Mouse (Mus musculus) mesoderm, embryonic 11.5 days (tissue): ENCODE data around the gene Myo10.
"Not testable (repeated sequence)": the region's sequence is repeated elsewhere in the genome, so short reads cannot be mapped to it uniquely, and the experiment has no call there.

ENCODE experiments used
- DNase-seq: peaks from one replicate; pipeline ENCODE4 v3.0.0-alpha.2; 2012; ENCODE audit warnings: low read depth, low spot score

Myo10 gene

GRCm38 (mm10) chr15:25690746-25691105 is 68.4 kb downstream of the Myo10 start:
- DNase-seq, result no peak

DNA sequence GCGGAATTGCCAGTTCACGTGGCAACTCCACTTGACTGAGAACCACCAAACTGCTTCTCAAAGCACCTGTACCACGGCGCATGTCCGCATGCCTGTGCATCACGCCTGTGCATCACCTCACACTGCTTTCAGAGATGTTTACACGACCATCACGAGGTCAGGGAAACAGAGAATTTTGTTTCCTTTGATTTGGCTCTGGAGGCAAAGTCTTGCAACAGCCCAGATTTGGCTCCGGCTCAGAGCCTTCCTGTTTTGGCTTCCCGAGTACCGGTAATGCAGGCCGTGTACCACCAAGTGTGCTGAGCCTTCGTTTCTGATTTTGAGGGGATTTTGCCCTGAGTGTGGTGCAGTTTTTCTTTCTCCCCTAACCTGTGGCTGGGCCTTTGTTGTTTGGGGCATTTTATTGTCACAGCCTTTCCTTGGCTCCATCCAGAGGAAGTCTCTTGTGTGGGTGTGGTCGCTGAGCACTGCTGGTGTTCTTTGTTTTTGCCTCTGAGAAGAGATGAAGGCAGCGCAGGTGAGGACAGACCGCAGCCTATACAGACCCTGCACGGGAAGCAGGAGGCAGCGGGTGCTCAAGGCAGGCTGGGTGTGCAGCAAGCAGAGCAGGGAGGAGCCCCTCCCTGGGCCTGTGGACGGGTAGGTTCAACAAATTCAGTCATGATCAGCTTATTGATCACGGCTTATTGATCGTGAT is 70.1 kb downstream of the Myo10 start:
- no peak for DNase-seq

DNA sequence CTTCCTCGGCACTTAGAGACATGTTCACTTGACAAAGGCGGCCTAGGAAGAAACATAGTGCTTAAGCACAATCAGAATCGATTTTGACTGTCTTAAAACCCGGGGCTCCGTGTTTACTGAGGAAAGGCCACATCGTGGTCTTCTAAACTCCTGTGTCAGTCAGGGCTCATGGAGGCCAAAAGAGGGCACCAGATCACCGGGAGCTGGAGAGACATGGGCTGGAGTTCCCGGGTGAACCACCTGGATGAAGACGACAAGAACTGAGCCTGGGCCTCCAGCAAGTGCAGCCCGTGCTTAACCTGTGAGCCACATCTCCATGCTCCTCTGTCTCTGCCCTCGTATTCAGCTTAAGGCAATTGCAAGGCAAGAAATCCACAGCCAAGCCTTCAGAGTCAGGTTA is 71.4 kb downstream of the Myo10 start:
- no peak for DNase-seq

DNA sequence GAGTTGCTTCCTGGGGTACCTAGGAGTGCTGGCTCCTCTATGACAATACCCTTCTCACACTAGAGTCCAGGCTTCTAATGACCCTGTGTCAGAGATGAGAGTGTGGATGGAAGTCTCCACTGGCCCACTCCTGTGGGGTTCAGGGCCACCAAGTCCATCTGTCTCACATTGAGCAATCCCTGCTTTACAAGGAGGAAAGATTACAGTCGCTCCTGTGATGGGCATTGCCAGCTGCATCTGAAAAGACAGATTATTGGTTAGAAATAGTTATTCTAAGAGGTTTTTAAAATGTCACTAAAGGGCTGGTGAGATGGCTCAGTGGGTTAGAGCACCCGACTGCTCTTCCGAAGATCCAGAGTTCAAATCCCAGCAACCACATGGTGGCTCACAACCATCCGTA is 72.4 kb downstream of the Myo10 start:
- no peak for DNase-seq

DNA sequence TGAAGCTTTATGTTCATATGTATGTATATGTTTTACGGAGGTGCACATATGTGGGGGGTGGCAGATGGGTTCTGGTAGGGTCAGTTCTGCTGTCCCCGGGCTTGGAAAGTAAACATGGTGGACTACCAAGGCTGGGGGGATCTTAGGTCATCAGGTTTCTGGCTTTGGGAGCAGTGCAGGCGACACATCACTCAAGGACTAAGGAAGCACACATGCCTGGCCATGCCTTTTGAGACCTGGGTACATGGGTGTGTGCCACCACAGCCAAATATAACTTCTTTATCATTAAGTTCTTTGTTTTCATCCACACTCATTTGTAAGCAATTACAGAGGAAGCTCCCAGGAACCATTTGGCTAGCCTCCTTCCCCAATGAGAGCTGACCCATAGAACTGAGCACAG is 72.9 kb downstream of the Myo10 start:
- DNase-seq, result no peak

DNA sequence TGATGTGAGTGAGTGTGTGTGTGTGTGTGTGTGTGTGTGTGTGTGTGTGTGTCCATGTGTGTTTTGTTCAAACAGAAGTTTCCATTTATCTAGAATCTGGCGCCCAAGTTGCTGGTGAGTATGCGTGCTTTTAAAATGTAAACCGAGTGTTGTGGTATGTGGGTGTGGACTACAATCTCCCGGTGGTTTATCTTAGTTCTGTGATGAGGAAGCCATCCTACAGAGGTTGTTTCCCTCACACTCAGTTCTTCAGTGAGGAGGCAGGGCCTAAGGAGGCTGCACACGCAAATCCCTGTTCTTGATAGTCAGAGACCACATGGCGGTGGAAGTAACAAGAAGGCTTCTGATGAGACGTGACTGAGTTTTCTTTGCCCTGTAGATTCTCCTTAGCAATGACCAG is 73.6 kb downstream of the Myo10 start:
- DNase-seq, result no peak

GRCm38 (mm10) chr15:25696660-25697059 is 74.3 kb downstream of the Myo10 start:
- no peak for DNase-seq

DNA sequence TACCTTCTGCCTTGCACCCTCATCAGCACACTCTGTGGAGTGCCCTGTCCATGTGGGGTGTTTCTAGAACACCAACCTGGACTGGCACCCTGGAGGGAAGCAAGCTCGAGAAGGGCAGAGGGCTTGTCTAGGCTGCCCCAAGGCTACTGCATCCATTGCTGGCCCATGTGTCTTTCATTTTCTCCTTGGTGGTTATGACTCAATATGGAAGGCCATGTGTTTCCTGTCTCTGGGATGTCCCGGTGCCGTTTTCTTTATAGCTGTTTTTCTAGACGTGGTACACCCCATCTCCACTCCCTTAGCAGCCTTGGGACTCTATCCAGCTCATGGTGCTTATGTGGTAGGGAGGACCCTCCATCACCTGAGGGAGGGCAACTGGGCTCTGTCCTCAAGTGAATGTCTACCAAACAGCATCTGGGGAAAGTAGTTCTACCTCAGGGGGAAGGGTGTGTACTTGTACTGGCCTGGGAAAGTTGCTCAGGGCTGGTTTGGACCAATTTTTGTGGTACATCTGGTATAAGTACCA is 76.8 kb downstream of the Myo10 start:
- no peak for DNase-seq

DNA sequence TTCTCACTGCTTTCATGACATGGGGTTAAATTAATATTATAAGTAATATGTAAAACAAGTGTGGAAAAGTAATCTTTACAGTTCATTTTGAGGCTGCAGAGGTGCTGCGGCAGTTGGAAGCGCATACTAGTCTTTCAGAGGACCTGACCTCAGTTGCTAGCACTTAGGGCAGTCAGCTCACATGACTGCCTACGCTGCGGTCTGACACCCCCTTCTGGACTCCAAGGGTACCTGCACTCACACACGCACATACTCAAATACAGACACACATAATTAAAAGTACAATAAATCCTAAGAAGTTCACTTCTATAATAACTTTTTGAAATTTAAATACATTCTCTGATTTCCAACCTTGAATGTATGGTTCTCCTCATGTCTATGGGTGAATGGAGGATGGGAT is 80.3 kb downstream of the Myo10 start:
- DNase-seq, result no peak

GRCm38 (mm10) chr15:25704809-25705585 is 82.7 kb downstream of the Myo10 start:
- DNase-seq, result no peak

- no peak for DNase-seq
Observed at GRCm38 (mm10) chr15:25706874-25707554, 84.7 kb downstream of the Myo10 start.

DNA sequence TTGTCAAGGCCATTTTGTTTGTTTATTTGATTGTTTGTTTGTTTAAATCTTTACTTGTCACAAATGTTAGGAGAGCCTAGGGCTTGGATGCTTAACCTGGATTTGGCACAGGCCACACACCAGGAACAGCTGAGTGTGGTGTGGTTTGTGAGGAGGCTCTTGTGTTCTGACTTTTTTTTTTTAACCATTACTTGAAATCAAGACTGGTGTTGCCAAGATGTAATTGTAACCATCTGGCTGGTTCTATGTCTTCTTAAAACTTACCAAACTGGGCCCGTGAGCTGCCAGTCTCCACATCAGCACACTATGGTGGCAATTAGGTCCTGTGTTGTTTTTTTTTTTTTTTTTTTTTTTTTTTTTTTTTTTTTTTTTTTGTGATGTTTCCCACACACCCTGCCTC is 85.6 kb downstream of the Myo10 start:
- DNase-seq, result no peak

DNA sequence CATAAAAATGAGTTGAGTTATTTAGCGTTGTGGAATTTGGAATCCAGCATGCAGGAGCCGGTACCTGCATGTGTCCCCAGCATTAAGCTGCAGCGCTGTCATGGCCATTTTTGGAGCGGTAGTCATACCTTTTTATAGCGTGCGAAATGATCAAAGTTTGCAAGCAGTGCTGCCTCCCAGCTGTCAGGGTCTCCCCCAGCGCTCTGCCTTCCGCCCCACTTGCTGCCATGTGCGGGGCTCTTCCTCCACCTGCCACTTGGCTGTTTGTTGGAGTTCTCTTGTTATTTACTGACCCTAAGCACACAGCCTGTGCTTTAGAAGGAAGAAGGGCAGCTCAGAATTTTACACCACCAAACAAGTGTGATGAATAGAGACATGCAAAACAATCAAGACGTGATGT is 88.6 kb downstream of the Myo10 start:
- no peak for DNase-seq

- no peak for DNase-seq
Observed at GRCm38 (mm10) chr15:25712877-25713276, 90.6 kb downstream of the Myo10 start.

- DNase-seq, result no peak
Observed at GRCm38 (mm10) chr15:25713587-25714361, 91.4 kb downstream of the Myo10 start.

DNA sequence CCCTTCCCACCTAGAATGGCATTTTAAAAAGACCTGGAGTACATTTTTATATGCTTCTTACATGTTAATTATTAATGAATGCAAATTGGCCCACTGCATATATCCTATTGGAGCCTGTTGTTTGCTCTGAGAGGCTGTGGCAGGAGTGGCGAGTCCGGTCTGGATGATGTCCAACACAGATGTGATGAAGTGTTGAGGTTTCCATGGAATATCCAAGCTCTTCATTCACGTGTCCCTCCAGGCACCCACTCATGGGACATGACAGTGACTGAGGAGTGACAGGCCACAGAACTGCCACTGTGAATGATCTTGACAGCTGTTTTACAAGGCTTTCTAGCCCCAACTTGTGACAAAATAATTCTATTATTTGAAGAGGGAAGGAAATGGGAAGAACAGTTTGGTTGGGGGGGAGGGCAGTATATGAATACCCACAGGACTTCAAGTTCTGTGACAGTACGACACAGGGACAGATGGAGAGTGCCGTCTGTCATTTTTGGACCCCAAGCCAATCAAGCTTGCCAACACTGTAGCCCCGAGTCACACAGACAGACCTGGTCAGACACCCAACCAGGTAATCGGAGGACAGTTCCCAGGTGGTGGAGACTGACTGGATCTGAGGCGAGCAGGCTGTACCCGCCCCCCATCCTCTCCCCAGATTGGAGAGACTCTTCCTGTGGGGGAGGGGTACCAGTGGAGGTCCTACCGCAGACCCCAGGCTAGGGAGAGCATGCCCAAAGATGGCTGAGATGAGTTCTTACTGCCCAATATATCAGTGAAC is 93.1 kb downstream of the Myo10 start:
- DNase-seq, result no peak

GRCm38 (mm10) chr15:25715996-25716395 is 93.7 kb downstream of the Myo10 start:
- DNase-seq, result no peak

DNA sequence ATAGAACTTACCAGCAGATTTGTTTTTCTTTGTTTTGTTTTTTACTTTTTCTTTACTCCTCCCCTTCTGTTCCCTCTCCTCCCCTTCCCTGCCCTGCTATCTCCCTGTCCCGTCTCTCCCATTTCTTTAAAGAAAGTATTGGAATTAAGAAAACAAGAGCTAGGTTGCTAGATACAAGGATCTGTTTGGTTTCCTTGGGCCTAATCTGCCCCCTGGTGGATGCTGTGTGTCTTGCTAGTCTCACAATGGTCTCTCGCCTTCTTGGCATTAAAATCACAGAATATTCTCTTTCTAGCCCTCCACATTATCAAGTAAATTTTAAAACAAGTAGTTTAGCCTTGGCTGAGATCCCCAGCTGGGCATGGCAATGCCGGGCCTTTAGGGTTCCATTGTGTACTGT is 94.7 kb downstream of the Myo10 start:
- DNase-seq, result peak; percentile 85

- DNase-seq, result not testable (repeated sequence)
Observed at GRCm38 (mm10) chr15:25718104-25718503, 95.8 kb downstream of the Myo10 start.

- DNase-seq, result no peak
Observed at GRCm38 (mm10) chr15:25719270-25719669, 96.9 kb downstream of the Myo10 start.

DNA sequence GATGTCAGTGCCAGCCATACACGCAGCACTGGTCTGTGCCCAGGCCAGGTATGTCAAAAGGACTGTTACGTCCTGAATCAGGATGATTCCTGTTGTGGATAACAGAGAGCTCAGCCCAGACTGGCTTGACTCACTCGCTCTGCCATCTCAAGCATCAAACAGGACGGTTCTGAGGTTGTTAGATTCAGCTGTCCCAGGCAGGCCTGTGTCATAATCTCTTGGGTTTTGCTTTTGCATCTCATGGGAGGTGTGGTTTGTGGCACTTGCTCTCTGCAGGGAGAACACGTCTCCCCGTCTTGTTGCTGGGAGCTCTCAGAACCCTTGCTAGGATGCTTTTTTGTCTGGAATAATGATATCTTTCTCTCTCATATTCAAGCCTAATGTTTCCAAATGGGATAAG is 97.9 kb downstream of the Myo10 start:
- DNase-seq, result no peak
